Mouse (Mus musculus): ENCODE data around the gene Svep1. TPM values are rescaled to one million over a fixed set of nuclear protein-coding genes. Genes with fewer than 3 reads are reported as not detected.

Svep1 gene
- polyA plus RNA-seq, 2 experiments: 0.29 to 0.34 TPM

- Histone ChIP-seq H3K9ac (replicated peaks) (no peak overlapping the region), H3K27me3 (ENCODE audit: control insufficient read depth, insufficient read depth, low read length) (no peaks in the 10 kb centered on the region), H3K9me3 (ENCODE audit: control insufficient read depth, low read length) (no peaks in the 10 kb centered on the region), H3K4me1 (replicated peaks; ENCODE audit: control insufficient read depth in 2 of 2, insufficient read depth in 2 of 2, low read length in 1 of 2) (no peaks in the 10 kb centered on the region), H3K27ac (no peak overlapping the region), H3K4me3 (ENCODE audit: insufficient read depth in 1 of 2, low read depth in 2 of 2, low read length in 2 of 2) (no peak overlapping the region), H3K4me2 (ENCODE audit: low read depth) (no peak overlapping the region), H3K36me3 (replicated peaks; ENCODE audit: control insufficient read depth, insufficient read depth, low read depth) (no peaks in the 10 kb centered on the region)
- no peak for ATAC-seq (ENCODE audit: insufficient read depth)
- TF ChIP-seq EP300 (IDR thresholded peaks at IDR 0.05; ENCODE audit: low read depth) (no peak), CTCF (IDR thresholded peaks at IDR 0.05; ENCODE audit: low read depth) (no peak)
- DNase-seq (ENCODE audit: low read depth in 3 of 3, low spot score in 3 of 3): no peak
- WGBS (ENCODE audit: insufficient replicate concordance): 76% methylated on average over 5 of the region's 5 CpGs
Observed at GRCm38 (mm10) chr4:58189281-58189680, 17.4 kb downstream of the Svep1 start.

- Histone ChIP-seq H3K9me3 (ENCODE audit: control insufficient read depth, low read length) (no peaks in the 10 kb centered on the region), H3K4me2 (ENCODE audit: low read depth) (no peak overlapping the region), H3K27me3 (ENCODE audit: control insufficient read depth, insufficient read depth, low read length) (no peaks in the 10 kb centered on the region), H3K4me1 (replicated peaks; ENCODE audit: control insufficient read depth in 2 of 2, insufficient read depth in 2 of 2, low read length in 1 of 2) (no peaks in the 10 kb centered on the region), H3K27ac (no peak overlapping the region), H3K9ac (replicated peaks) (no peak overlapping the region), H3K36me3 (replicated peaks; ENCODE audit: control insufficient read depth, insufficient read depth, low read depth) (no peaks in the 10 kb centered on the region), H3K4me3 (ENCODE audit: insufficient read depth in 1 of 2, low read depth in 2 of 2, low read length in 2 of 2) (no peak overlapping the region)
- DNase-seq (ENCODE audit: low read depth in 3 of 3, low spot score in 3 of 3): no peak
- no peak for ATAC-seq (ENCODE audit: insufficient read depth)
- WGBS (ENCODE audit: insufficient replicate concordance): 41% methylated on average over 3 of the region's 3 CpGs
- TF ChIP-seq CTCF (IDR thresholded peaks at IDR 0.05; ENCODE audit: low read depth): no peak
- TF ChIP-seq EP300 (IDR thresholded peaks at IDR 0.05; ENCODE audit: low read depth): no peak
Observed at GRCm38 (mm10) chr4:58185401-58185800, 21.3 kb downstream of the Svep1 start.

- no peaks in the 10 kb centered on the region for H3K36me3 ChIP-seq (replicated peaks; ENCODE audit: control insufficient read depth, insufficient read depth, low read depth)
- TF ChIP-seq CTCF (IDR thresholded peaks at IDR 0.05; ENCODE audit: low read depth): no peak
- TF ChIP-seq EP300 (IDR thresholded peaks at IDR 0.05; ENCODE audit: low read depth): no peak
- DNase-seq (ENCODE audit: low read depth in 3 of 3, low spot score in 3 of 3) (no peak), ATAC-seq (ENCODE audit: insufficient read depth) (no peak)
- no peaks in the 10 kb centered on the region for H3K27me3 ChIP-seq (ENCODE audit: control insufficient read depth, insufficient read depth, low read length)
- H3K9me3 ChIP-seq (ENCODE audit: control insufficient read depth, low read length): no peaks in the 10 kb centered on the region
- no peak overlapping the region for H3K9ac ChIP-seq (replicated peaks)
- H3K27ac ChIP-seq: no peak overlapping the region
- H3K4me1 ChIP-seq (replicated peaks; ENCODE audit: control insufficient read depth in 2 of 2, insufficient read depth in 2 of 2, low read length in 1 of 2): no peaks in the 10 kb centered on the region
- 60% methylated on average over 5 of the region's 5 CpGs for WGBS (ENCODE audit: insufficient replicate concordance)
- no peak overlapping the region for H3K4me2 ChIP-seq (ENCODE audit: low read depth)
- H3K4me3 ChIP-seq (ENCODE audit: insufficient read depth in 1 of 2, low read depth in 2 of 2, low read length in 2 of 2): no peak overlapping the region
Observed at GRCm38 (mm10) chr4:58184681-58185341, 21.8 kb downstream of the Svep1 start.

GRCm38 (mm10) chr4:58183897-58184296 lies 22.8 kb downstream of the Svep1 start:
- Histone ChIP-seq H3K27me3 (ENCODE audit: control insufficient read depth, insufficient read depth, low read length) (no peaks in the 10 kb centered on the region), H3K27ac (no peak overlapping the region), H3K36me3 (replicated peaks; ENCODE audit: control insufficient read depth, insufficient read depth, low read depth) (no peaks in the 10 kb centered on the region), H3K4me3 (ENCODE audit: insufficient read depth in 1 of 2, low read depth in 2 of 2, low read length in 2 of 2) (no peak overlapping the region), H3K4me1 (replicated peaks; ENCODE audit: control insufficient read depth in 2 of 2, insufficient read depth in 2 of 2, low read length in 1 of 2) (no peaks in the 10 kb centered on the region), H3K9me3 (ENCODE audit: control insufficient read depth, low read length) (no peaks in the 10 kb centered on the region), H3K4me2 (ENCODE audit: low read depth) (no peak overlapping the region), H3K9ac (replicated peaks) (no peak overlapping the region)
- TF ChIP-seq EP300 (IDR thresholded peaks at IDR 0.05; ENCODE audit: low read depth): no peak
- TF ChIP-seq CTCF (IDR thresholded peaks at IDR 0.05; ENCODE audit: low read depth): no peak
- ATAC-seq (ENCODE audit: insufficient read depth) (no peak), DNase-seq (ENCODE audit: low read depth in 3 of 3, low spot score in 3 of 3) (no peak)
- WGBS (ENCODE audit: insufficient replicate concordance): 59% methylated on average over 4 of the region's 4 CpGs

- H3K27ac ChIP-seq: no peak overlapping the region
- H3K27me3 ChIP-seq (ENCODE audit: control insufficient read depth, insufficient read depth, low read length): no peaks in the 10 kb centered on the region
- ATAC-seq (ENCODE audit: insufficient read depth): no peak
- TF ChIP-seq CTCF (IDR thresholded peaks at IDR 0.05; ENCODE audit: low read depth) (no peak), EP300 (IDR thresholded peaks at IDR 0.05; ENCODE audit: low read depth) (no peak)
- H3K4me2 ChIP-seq (ENCODE audit: low read depth): no peak overlapping the region
- H3K4me1 ChIP-seq (replicated peaks; ENCODE audit: control insufficient read depth in 2 of 2, insufficient read depth in 2 of 2, low read length in 1 of 2): no peaks in the 10 kb centered on the region
- no peaks in the 10 kb centered on the region for H3K9me3 ChIP-seq (ENCODE audit: control insufficient read depth, low read length)
- no peak overlapping the region for H3K9ac ChIP-seq (replicated peaks)
- H3K4me3 ChIP-seq (ENCODE audit: insufficient read depth in 1 of 2, low read depth in 2 of 2, low read length in 2 of 2): no peak overlapping the region
- no peaks in the 10 kb centered on the region for H3K36me3 ChIP-seq (replicated peaks; ENCODE audit: control insufficient read depth, insufficient read depth, low read depth)
- DNase-seq (ENCODE audit: low read depth in 3 of 3, low spot score in 3 of 3): no peak
- 89% methylated on average over 6 of the region's 6 CpGs for WGBS (ENCODE audit: insufficient replicate concordance)
Observed at GRCm38 (mm10) chr4:58178489-58178888, 28.2 kb downstream of the Svep1 start.

All from liver, embryonic 14.5 days (tissue).